ENCODE assay signal across 9 mouse cellular contexts in the genomic region with DNA sequence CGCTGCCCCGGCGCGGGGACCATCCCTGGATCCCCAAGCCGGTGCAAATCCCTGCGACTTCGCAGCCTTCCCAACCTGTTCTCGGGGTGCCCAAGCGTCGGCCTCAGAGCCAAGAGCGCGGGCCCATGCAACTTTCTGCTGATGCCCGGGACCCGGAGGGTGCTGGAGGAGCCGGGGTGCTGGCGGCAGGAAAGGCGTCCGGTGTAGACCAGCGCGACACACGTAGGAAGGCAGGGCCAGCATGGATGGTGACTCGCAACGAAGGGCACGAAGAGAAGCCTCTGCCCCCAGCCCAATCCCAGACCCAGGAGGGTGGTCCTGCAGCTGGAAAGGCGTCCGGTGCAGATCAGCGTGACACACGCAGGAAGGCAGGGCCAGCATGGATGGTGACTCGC. TPM values are rescaled to one million over a fixed set of nuclear protein-coding genes. Genes with fewer than 3 reads are reported as not detected.
DNase-seq lines count a peak whose midpoint lies in the region; ATAC-seq and TF ChIP-seq lines count a peak whose summit lies in the region.
"Had no signal": no experiment of that assay in that cellular context is flagged by ENCODE, and none has a peak within 500 bp of the region (broad histone marks: within the 10 kb centered on the region; RNA-seq: fewer than 3 reads in every experiment).

No protein-coding gene starts in this region.

- intact Hi-C loops in left cerebral cortex, adult 2 months (cut with DNase I): loop anchor here (2.0 to 10.0 kb wide), 3 partner anchors 20 to 196 kb away; partner anchors contain the start of genes Klhl35 and Uvrag
- intact Hi-C loops in gastrocnemius, postnatal 36 days (cut with DNase I): no loop called here

- H3K4me2 ChIP-seq in embryonic facial prominence, embryonic 11.5 days (ENCODE audit: low read depth, low read length): peak overlapping the region; percentile 95
- peak overlapping the region; percentile 83 for H3K4me2 ChIP-seq in myocyte (ENCODE audit: low read depth)

- no peaks in the 10 kb centered on the region for H3K9me3 ChIP-seq in embryonic facial prominence, embryonic 11.5 days (replicated peaks; ENCODE audit: control insufficient read depth, low read length)

- no peak for TF ChIP-seq CTCF in left cerebral cortex, adult 2 months (IDR thresholded peaks at IDR 0.05)

- WGBS in embryonic facial prominence, embryonic 11.5 days: under 1% methylated on average over 29 of the region's 29 CpGs

- peak overlapping the region; percentile 3 for H3ac ChIP-seq in myocyte (ENCODE audit: control insufficient read depth, insufficient read length)

- H3K4me3 ChIP-seq in left cerebral cortex, adult 2 months: peak overlapping the region; percentile 61
- H3K4me3 ChIP-seq in embryonic facial prominence, embryonic 11.5 days (ENCODE audit: low read depth, low read length): peak overlapping the region; percentile 54
- H3K4me3 ChIP-seq in myocyte: peak overlapping the region; percentile 46

- no peak for TF ChIP-seq POLR2A in myocyte (IDR thresholded peaks at IDR 0.05; ENCODE audit: insufficient read length, low read depth)

- peak overlapping the region; percentile 97 for H3K27ac ChIP-seq in left cerebral cortex, adult 2 months
- H3K27ac ChIP-seq in embryonic facial prominence, embryonic 11.5 days (replicated peaks; ENCODE audit: low read depth, low read length): no peak overlapping the region

- H3K27me3 ChIP-seq in embryonic facial prominence, embryonic 11.5 days (ENCODE audit: control insufficient read depth, insufficient read depth, low read length): peaks cover 40% of the 10 kb centered on the region
- H3K27me3 ChIP-seq in myocyte (ENCODE audit: control insufficient read depth, insufficient read depth, insufficient read length): no peaks in the 10 kb centered on the region

- peaks cover 5% of the 10 kb centered on the region for H3K4me1 ChIP-seq in embryonic facial prominence, embryonic 11.5 days (ENCODE audit: control insufficient read depth, insufficient read depth, low read length)

- H3K36me3 ChIP-seq in embryonic facial prominence, embryonic 11.5 days (replicated peaks; ENCODE audit: control insufficient read depth, insufficient read depth, low read depth, low read length): no peaks in the 10 kb centered on the region
- H3K36me3 ChIP-seq in myocyte (ENCODE audit: control insufficient read depth, insufficient read depth): no peaks in the 10 kb centered on the region

- peaks cover 23% of the 10 kb centered on the region for H3K79me2 ChIP-seq in myocyte (ENCODE audit: control insufficient read depth, insufficient read depth)

- DNase-seq in left cerebral cortex, adult 2 months (ENCODE audit: extremely low spot score in 1 of 2, low spot score in 2 of 2): no peak
- no peak for DNase-seq in left cerebral cortex, adult 18-20 months (ENCODE audit: low spot score in 2 of 2)
- no peak for DNase-seq in embryonic facial prominence, embryonic 11.5 days (ENCODE audit: low spot score)
- no peak for DNase-seq in cerebellum, postnatal 36 days
- no peak for DNase-seq in gastrocnemius, postnatal 36 days
- DNase-seq in right cerebral cortex, postnatal 4 days: no peak

- H3K9ac ChIP-seq in embryonic facial prominence, embryonic 11.5 days (replicated peaks; ENCODE audit: low read length): peak overlapping the region; percentile 57

- ATAC-seq in embryonic facial prominence, embryonic 11.5 days (replicated peaks; ENCODE audit: insufficient number of reproducible peaks, low FRiP score, low TSS enrichment, low read depth): peak; percentile 29; the same call in 1 of the 2 replicates
- peak; percentile 34 for ATAC-seq in inflammation-experienced regulatory T-cells, adult 6 months

TF ChIP-seq in myocyte, 11 proteins besides CTCF, POLR2A, EP300 and RAD21:
- TF ChIP-seq TCF12 (IDR thresholded peaks at IDR 0.05; ENCODE audit: insufficient read depth, poor library complexity, severe bottlenecking) (no peak), TCF3 (IDR thresholded peaks at IDR 0.05; ENCODE audit: insufficient read length, low read depth) (no peak), MAX (IDR thresholded peaks at IDR 0.05; ENCODE audit: low read depth) (no peak), USF1 (IDR thresholded peaks at IDR 0.05; ENCODE audit: low read depth) (no peak), MYOD1 (IDR thresholded peaks at IDR 0.05; ENCODE audit: control insufficient read depth in 1 of 3, insufficient read length in 2 of 3, low read depth in 2 of 3) (no peak), SRF (IDR thresholded peaks at IDR 0.05; ENCODE audit: control insufficient read depth, insufficient read length, low read depth) (no peak), MYOG (IDR thresholded peaks at IDR 0.05; ENCODE audit: control insufficient read depth in 1 of 3, insufficient read depth in 1 of 3, insufficient read length in 2 of 3, low read depth in 2 of 3) (no peak), E2F4 (IDR thresholded peaks at IDR 0.05; ENCODE audit: insufficient read depth) (no peak), POLR2AphosphoS2 (IDR thresholded peaks at IDR 0.05; ENCODE audit: insufficient read length, low read depth) (no peak), CEBPB (IDR thresholded peaks at IDR 0.05; ENCODE audit: insufficient read depth, poor library complexity, severe bottlenecking) (no peak), REST (IDR thresholded peaks at IDR 0.05; ENCODE audit: insufficient read depth, insufficient read length) (no peak)

RNA-seq across cellular contexts. Expression of gene Map6, which starts 1.3 kb away (rescaled TPM):
- total RNA-seq in left cerebral cortex, adult 2 months (2021): 100 to 1,000 TPM; 138 to 141 TPM
- total RNA-seq in left cerebral cortex, adult 18-20 months (2021): 100 to 1,000 TPM; 134 to 141 TPM
- 8.9 and 11.5 TPM in 2 replicates for polyA plus RNA-seq in embryonic facial prominence, embryonic 11.5 days (2014; fragmentation: Nextera tagmentation; extraction: Ambion mirVana)
- 1 to 10 TPM; 3.1 to 5.6 (median 3.2) TPM for polyA plus RNA-seq in inflammation-experienced regulatory T-cells, adult 6 months (2017; shearing (Covaris generic))
- 35.1 TPM for polyA plus RNA-seq in myocyte (2012; fragmentation: generic; extraction: Trizol)
- total RNA-seq in gastrocnemius, postnatal 36 days (2021): 1 to 10 TPM; 3.1 to 3.4 TPM

RNA-seq across cellular contexts. Expression of gene Mogat2, which starts 30.1 kb away (rescaled TPM):
- not detected for total RNA-seq in left cerebral cortex, adult 2 months (2021)
- not detected for total RNA-seq in left cerebral cortex, adult 18-20 months (2021)
- 12.5 and 14.7 TPM in 2 replicates for polyA plus RNA-seq in embryonic facial prominence, embryonic 11.5 days (2014; fragmentation: Nextera tagmentation; extraction: Ambion mirVana)
- polyA plus RNA-seq in inflammation-experienced regulatory T-cells, adult 6 months (2017; shearing (Covaris generic)): not detected
- polyA plus RNA-seq in myocyte (2012; fragmentation: generic; extraction: Trizol): 1.9 TPM
- not detected for total RNA-seq in gastrocnemius, postnatal 36 days (2021)
- total RNA-seq: left cerebral cortex, adult 8-10 months had no signal

Comparison
In these comparisons a context has a peak if more than half of its experiments do, and no peak if none do; other contexts are left out.
1. RNA of gene Map6, which starts 1.3 kb away (total RNA-seq): 134 to 141 TPM in left cerebral cortex, adult 18-20 months and 138 to 141 TPM in left cerebral cortex, adult 2 months; 3.1 to 3.4 TPM in gastrocnemius, postnatal 36 days; every median in the first group is over 10 times any median in the second.
2. Peak in every context shown above with its lines, with median percentiles within 50 percentile points of each other: H3K4me3 ChIP-seq.